Mouse (Mus musculus) urinary bladder, adult 18-20 months (tissue): ENCODE measurements around the gene Alg14.

Experiments used
- DNase-seq, 2 experiments: peaks; one replicate each; pipeline ENCODE4 v3.0.0; 2022; ENCODE audit warnings: low spot score in 2 of 2, mixed read lengths in 2 of 2

The Alg14 gene

DNA sequence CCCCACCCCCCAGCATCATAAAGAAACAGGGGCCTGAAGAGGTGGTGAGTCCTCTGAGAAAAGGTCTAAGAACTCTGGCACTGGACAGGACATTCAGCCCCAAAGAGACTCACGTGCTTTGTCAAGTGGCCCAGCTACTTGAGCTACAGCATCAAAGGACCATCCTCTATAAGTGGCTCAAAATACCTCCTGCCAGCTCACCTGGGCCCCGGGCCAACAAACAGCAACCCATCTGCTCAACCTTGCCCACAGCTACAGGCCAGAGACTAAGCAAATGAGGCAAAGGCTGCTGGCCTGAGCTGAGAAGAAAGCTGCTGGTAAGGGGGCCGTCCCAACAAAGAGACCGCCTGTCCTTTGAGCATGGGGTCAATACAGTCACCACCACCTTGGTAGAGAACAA lies 14.0 kb upstream of the Alg14 start:
- DNase-seq: no peak

DNA sequence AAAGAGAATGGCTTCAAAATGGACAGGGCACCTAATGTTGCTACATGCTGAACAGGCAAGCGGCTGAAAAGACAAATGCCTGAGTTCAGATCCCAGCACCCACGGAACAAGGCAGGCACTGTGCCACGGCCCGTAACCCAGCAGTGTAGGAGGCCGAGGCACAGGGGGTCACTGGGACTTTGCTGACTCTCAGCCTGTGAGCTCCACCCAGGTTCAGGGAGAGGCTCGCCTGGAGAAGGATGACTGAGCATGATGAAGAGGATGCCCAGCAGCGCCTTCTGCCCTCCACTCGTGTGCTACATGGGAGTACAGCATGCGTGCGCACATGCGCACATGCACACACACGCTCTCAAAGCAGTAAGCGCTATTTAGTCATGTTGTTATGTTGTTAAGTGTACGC lies 11.9 kb upstream of the Alg14 start:
- DNase-seq: no peak

DNA sequence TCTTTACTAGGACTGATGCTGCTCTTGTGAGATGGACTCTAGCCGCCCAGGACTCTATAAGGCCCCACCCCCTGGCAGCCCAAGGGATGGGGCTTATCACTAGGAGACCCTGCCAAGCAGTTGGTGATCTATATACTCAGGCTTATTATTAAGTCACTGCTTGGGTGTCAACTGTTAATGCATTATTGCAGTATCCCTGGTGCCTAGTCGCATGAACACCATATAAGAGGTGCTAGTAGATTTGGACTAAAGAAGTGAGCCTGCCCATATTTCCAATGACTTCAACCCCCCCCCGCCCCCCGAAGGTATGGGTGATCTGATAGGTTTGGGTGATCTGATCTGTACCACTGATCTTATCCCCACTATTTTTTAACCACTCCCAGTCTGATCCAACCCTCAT lies 8.6 kb upstream of the Alg14 start, which contains the start of gene Tmem56:
TSS of gene Tmem56 (minus strand) at position 101 of the 400 bp plus-strand sequence.
- DNase-seq: no peak

DNA sequence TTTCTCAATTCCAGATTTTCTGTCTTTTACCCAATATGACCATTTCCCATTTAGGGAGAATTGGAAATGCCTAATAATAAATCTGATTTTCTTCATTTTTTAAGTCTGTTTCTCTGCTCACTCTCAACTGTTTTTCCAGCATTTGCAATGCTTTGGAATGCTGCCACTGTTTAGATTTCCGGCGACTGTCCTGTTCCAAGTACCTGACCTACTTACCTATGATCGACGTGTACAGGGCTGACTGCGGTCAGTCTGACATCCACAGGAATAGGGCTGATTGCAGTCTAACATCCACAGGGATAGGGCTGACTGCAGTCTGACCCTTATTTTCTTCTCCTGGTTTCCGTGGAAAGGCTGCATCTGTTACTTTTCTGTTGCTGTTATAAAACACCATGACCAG lies 6.4 kb upstream of the Alg14 start:
- no peak for DNase-seq

DNA sequence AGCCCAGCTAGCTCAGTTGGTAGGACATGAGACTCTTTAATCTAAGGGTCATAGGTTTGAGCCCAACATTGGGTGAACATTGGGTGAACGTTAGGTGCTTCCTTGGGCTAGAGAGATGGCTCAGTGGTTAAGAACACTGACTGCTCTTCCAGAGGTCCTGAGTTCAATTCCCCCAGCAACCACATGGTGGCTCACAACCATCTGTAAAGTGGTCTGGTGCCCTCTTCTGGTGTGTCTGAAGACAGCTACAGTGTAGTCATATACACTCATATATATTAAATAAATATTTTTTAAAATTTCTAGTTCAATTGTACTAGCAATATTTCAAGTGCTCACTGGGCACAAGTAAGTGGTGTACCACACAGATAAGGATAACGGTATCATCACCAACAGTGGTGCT lies 4.4 kb upstream of the Alg14 start:
- no peak for DNase-seq

DNA sequence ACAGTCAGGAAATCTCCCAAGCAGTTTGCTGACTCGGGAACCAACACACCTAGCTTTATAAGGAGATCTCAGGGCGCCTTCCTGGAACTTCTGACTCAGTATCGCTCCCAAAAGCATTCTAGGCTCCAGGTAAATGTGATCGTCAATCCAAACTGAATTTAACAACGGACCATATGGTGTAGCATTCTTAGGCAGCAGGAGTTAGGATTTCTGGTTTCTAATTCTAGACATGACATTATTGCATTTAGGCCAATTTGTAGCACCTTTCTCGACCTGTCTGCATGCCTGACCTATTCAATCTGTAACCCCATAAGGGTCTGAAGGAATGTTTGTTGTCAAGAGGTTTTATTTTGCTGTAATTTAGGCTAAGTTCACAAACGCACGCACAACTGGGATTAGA lies 892 bp upstream of the Alg14 start:
- no peak for DNase-seq

DNA sequence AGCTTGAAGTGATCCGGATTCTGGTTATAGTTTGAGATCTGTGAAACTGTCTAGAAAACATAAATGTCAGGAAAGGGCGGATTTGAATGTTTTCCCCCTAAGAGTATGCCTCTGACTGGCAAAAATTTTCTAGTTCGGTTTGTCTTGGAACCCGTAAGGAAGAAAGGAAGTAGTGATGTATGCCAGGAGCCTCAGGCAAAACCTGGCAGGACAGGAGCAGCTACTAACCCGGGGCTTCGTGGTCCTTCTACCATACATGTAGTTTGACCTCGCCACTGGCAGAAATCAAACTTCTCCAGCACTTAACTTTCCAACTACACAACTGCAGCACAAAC lies 381 bp upstream of the Alg14 start:
- DNase-seq: no peak

DNA sequence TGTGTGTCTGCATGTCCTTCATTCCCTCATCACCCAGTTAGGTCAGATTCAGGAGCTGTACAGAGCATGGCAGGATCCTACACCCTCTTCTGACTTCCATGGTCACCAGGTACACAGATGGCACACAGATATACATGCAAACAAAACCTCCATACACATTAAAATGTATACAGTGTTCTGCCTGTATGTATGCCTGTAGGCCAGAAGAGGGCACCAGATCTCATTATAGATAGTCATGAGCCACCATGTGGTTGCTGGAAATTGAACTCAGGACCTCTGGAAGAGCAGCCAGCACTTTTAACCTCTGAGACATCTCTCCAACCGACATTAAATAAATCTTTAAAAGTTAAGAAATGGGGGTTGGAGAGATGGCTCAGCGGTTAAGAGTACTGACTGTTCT lies 2.6 kb downstream of the Alg14 start:
- no peak for DNase-seq

DNA sequence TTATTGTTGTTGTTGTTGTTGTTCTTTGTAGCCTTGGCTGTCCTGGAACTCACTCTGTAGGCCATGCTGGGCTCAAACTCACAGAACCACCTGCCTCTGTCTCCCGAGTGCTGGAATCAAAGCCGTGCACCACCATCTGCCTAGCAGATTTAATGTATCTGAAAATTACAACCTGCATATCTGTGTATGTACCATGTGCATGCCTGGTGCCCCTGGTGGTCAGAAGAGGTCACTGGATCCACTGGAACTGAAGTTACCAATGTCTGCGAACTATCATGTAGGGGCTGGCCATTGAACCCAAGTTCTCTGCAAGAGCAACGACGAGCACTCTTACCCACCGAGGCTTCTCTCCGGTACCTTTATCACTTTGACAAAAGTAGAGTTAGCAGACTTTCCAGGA lies 15.1 kb downstream of the Alg14 start:
- DNase-seq: no peak

DNA sequence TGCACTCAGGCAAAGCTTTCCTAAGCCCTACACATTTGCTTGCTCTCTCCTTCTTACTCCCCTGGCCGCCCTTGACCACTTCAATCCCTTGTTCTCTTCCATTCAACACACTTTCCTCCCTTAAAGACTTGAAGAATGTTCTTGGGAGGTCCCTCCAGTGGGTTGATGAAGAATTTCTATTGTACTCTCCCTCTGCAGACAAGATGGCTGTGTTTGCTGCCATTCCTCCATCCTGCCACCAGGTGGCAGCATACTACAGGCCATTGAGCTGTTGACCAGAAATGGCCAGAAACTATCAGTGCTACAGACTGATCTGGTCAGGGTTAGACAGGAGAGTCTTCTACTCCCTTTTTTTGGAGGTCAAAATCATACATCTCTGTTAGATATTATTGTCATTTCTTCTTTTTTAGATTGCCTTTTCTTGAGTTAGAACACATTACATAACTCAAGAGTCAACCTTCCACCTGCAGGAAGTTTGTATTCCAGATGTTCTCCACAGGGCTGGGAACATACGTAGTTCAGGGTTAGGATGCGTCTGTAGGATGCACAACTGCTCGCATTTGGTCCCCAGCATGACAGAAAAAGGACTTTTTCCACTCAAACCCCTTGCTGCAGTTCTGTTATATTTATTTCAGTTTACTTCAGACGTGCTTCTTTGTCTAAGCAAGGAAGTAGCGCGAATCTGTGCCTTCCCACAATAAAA lies 16.1 kb downstream of the Alg14 start:
- DNase-seq: peak; percentile 52 to 62

DNA sequence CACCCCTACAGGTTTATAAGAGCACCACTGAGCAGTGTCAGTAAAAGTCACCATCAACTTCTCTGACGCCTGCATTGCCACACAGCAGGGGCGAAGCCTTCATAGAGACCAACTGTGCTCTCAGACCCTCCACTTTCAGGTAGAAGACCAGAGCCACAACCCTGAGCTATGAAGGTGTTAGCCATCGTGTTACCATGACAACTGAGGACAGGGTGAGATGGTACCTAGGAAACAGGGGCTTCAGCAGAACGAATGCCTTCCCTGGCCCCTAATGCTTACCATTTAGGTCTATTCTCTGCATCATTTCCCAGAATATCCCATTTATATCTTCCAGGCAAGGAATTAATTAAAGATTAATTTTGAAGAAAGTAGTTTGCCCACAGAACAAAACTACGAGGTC lies 17.4 kb downstream of the Alg14 start:
- DNase-seq: no peak

DNA sequence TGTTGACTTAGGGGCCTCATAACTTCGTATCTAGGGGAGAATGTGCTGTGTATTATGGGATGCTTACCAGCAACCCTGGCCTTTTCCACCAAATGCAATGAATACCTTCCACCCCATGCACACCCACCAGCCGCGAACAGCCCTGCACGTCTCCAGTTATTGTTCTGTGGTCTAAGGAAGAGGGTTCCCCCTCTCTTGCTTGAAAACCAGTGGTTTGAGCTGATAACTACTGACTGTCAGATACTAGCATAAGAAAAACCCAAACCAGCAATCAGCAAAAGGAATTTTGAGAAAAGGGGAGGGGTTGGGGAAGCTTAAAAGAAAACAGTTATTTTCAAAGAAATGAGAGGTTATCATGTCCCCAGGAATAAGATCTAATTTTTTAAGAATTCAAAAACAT lies 17.9 kb downstream of the Alg14 start:
- no peak for DNase-seq

DNA sequence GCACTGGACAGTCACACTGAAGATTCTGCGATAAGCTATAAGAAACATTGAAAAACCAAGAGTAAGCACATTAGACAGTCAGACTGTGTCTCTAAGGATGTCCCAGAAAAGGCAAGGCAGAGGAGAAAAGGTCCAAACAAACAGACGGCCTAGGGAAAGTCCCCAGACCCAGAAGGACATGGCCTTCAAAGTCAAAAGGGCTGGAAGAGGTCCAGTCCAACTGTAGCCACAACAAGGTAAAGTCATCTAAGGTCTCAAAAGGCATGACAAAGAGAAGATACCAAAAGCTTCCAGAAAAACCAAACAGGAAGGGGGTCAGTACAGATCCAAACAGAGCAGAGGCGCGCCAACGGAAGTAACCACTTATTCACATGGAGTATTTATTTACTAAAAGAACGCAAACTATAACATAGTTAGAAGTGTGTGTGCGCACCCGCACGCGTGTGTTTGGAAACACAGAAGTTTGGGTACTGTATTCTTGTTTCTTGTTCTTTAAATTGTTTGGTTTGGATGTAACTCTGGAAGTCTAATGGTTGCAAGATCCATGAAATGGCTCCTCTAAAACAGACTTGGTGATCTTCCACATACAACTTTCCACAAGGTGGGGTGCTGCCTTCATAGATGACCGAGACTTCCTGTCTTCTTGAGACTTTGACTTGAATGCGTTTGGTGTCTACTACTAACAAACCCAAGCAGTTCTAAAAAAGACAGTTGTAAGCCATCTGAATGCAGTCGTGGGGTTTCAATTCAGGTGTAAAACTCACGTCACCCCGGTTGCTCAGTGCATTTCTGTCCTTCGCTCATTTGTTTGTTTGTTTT lies 18.5 kb downstream of the Alg14 start:
- no peak for DNase-seq

DNA sequence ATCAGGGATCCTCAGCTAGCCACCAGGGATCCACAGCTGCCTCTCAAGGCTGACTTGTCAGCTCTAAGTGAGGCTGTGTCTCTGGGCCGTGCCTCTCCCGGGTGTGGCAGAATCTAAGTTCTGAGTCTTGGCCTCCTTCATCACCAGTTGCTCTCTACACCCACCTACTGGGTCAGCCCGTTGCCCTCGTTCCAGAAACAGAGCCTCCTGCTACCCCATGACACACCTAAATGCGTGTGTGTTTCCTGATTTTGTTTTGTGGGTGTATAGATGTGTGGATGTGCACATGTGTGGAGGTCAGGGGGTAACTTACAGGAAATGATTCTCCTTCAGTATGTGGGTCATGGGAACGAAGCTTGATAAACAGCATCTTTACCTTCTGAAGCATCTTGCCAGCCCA lies 20.9 kb downstream of the Alg14 start:
- DNase-seq: no peak

DNA sequence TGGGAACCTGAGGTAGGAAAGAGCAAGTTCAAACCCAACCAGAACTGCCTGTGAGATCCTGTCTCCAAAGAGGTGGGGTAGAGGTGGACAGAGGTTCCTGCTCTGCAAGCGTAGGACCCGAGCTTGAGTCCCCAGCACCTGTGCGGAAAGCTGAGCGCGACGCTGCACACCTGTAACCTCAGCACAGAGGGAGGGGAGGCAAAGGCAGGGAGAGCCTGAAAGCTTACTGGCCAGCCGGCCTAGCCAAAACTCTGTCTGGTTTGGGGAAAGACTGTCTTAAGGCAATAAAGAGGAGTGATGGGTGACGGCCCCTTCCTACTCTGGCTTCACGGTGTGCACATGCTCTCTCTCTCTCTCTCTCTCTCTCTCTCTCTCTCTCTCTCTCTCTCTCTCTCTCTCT lies 21.4 kb downstream of the Alg14 start:
- no peak for DNase-seq

DNA sequence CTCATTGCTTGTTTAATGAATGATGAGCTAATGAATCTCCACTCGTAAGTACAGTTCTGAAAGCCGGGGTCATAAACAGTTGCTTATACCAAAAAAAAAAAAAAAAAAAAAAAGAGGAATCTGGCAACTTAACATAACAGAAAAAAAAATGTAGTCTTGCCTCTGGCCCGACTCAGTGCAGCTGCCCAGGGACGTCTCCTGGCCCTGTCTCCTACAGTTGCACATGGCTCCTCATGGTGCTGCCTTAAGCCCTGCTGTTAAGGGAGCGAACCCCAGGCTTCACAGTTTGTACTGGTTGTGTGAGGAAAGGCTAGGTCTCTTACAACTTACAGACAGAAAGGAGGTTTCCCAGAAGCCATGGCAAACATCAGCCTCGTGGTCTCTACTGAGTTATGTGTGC lies 22.6 kb downstream of the Alg14 start:
- DNase-seq: no peak

DNA sequence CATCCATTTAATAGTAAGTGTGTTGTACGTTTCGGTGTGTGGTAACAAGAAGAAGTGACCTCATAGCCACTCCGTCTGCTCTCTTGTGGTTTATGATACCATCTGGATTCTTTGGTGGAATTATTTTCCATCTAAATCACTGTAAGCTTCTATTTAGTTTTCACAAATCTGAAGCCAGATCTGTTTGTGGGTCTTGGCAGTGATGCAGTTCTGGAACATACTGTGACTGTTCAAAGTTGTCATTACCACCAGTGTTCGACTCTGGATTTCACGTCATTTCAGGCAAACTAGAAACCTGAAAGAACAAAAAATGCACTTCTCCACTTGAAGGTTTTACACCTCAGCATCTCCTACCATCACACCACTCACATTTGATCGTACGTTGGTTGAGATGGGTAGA lies 23.9 kb downstream of the Alg14 start:
- no peak for DNase-seq

DNA sequence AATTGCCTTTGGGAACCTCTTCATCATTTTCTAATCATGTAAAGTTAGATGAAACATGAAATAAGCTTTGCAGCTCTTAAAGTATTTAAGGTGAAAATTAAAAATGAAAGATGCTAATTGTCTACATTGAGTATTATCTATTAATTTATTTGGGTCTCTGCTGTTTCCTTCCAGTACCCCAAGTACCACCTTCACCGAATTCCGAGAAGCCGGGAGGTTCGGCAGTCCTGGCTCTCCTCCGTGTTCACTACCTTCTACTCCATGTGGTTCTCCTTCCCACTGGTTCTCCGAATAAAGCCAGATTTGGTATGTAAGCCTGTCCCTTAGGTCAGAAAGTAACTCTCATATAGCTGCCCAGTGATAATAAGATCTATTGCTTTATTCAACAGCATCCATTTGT lies 28.3 kb downstream of the Alg14 start:
- no peak for DNase-seq

DNA sequence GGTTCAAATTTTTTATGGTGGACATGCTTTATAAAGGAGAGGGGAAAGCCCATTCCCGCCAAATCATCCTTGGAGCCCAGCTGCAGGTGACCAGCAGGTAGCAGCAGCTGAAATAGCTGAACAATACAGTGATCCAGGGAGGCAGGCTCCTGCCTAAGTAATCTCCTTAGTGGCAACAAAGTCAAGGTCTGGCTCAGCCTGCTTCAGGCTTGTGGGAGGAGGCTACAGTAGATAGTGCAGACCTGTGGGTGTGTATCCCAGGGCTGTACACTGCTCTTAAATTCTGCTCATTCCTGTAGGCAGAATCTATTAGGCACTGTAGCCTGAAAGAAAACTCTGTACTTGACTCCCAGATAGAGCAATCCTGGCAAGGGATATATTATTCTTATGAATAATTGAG lies 29.3 kb downstream of the Alg14 start:
- no peak for DNase-seq

DNA sequence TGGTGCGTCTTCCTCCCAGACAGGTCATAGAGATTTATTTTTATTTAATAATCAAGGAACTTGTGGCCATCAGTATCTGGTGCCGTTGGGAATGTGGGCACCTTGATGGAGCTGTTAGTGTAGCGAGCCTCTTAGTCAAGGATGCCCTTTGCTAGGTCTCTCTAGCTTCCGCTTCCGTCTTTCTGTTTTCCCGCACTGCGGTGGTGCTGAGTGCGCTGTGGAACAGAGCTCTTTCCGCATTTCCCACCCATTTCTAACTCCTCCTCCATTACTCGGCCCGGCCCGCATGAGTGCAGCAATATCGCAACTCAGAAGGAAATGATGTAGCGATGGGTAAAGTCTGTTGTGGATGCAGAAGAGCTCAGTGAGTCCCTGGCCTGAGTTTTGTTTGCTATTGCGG lies 31.8 kb downstream of the Alg14 start:
- no peak for DNase-seq

DNA sequence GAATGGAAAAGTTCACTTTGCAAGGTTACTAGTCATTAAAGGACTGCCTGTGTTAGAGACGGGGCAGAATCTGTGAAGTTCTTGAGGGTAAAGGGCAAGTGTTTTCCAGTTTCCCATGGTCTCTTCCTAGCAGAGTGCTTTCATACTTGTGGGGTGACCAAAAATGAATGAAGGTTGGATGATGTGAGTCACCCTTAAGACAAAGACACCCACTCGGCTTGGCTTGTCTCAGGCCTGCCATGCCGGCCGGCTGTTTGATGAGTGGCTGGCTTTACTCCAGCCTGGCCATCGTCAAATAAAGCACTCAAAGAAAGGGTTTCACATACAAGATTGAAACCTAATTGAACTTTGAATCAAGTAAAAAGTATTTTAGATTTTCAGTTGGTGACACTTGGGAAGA lies 35.8 kb downstream of the Alg14 start:
- DNase-seq: no peak

DNA sequence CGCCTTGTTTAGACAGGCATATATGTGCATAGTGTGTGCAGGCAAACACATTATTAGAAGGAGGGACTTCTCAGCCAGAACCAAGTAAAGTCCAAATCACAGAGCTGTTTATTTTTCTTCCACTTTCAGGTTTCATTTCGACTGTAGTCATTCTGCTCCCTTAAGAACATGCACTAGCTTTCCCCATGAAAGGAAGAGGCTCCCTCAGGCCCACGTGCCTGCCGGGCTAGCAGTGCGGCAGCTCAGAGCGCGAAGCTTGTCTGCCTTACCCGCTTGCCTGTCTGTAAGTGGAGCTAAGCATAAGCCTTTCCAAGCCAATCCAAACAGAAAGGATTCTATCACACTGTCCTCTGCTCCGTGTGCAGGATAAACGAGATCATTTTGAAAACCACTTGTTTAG lies 38.1 kb downstream of the Alg14 start:
- no peak for DNase-seq

DNA sequence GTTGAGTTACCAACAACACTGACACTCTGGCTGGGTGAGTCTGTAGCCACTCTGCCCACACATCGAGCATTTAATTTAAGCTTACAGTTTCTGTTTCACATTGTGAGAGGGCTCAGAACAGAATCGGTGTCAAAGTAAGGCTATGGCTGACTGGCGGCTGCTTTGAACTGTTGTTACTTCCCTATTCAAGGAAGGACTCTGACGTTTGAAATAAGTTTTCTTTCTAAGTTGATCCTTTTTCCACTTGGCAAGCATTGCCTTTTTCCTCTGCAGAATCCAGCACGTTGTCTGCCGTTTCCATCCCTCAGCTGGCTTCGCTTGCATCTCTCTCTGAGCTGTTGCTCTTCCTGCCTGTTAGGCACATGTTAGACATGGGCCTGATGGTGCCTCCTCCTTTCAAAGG lies 38.7 kb downstream of the Alg14 start:
- DNase-seq: no peak
